Mouse (Mus musculus) urinary bladder, postnatal 10 days (tissue): Measurements from ENCODE around the gene Tmbim6.
"Not testable (repeated sequence)": the region's sequence is repeated elsewhere in the genome, so short reads cannot be mapped to it uniquely, and the experiment has no call there.

Experiments
- DNase-seq: peaks from one replicate; pipeline ENCODE4 v3.0.0; 2022; ENCODE audit warnings: low spot score

Tmbim6 gene

GRCm38 (mm10) chr15:99384071-99384470 lies 8.6 kb upstream of the Tmbim6 start:
- DNase-seq = no peak

GRCm38 (mm10) chr15:99386110-99386509 lies 6.6 kb upstream of the Tmbim6 start:
- not testable (repeated sequence) for DNase-seq

GRCm38 (mm10) chr15:99386796-99387195 lies 5.9 kb upstream of the Tmbim6 start:
- no peak for DNase-seq

GRCm38 (mm10) chr15:99387976-99388375 lies 4.7 kb upstream of the Tmbim6 start:
- no peak for DNase-seq

- DNase-seq = no peak
These were observed 1.9 kb upstream of the Tmbim6 start for GRCm38 (mm10) chr15:99390472-99391401.

- no peak for DNase-seq
These were observed 707 bp upstream of the Tmbim6 start for GRCm38 (mm10) chr15:99391975-99392374.

- no peak for DNase-seq
These were observed 937 bp downstream of the Tmbim6 start for GRCm38 (mm10) chr15:99393386-99394252.

GRCm38 (mm10) chr15:99396462-99396861 lies 3.8 kb downstream of the Tmbim6 start:
- DNase-seq = no peak

- no peak for DNase-seq
These were observed 4.2 kb downstream of the Tmbim6 start for GRCm38 (mm10) chr15:99396875-99397274.

GRCm38 (mm10) chr15:99397622-99398021 lies 4.9 kb downstream of the Tmbim6 start:
- no peak for DNase-seq

- no peak for DNase-seq
These were observed 7.0 kb downstream of the Tmbim6 start for GRCm38 (mm10) chr15:99399503-99400245.

- no peak for DNase-seq
These were observed 7.9 kb downstream of the Tmbim6 start for GRCm38 (mm10) chr15:99400602-99401001.

- no peak for DNase-seq
These were observed 10.6 kb downstream of the Tmbim6 start for GRCm38 (mm10) chr15:99403159-99403889.

- no peak for DNase-seq
These were observed 12.5 kb downstream of the Tmbim6 start for GRCm38 (mm10) chr15:99405150-99405549.

GRCm38 (mm10) chr15:99406986-99407570 lies 14.4 kb downstream of the Tmbim6 start:
- DNase-seq = no peak

- DNase-seq = no peak
These were observed 16.2 kb downstream of the Tmbim6 start for GRCm38 (mm10) chr15:99408845-99409244.

GRCm38 (mm10) chr15:99411747-99412146 lies 19.1 kb downstream of the Tmbim6 start:
- DNase-seq = no peak

- no peak for DNase-seq
These were observed 23.1 kb downstream of the Tmbim6 start for GRCm38 (mm10) chr15:99415793-99416192.

GRCm38 (mm10) chr15:99416348-99416882 lies 23.7 kb downstream of the Tmbim6 start:
- DNase-seq = no peak

GRCm38 (mm10) chr15:99416957-99417356 lies 24.3 kb downstream of the Tmbim6 start:
- DNase-seq = no peak
